Mouse (Mus musculus): ENCODE data around the gene Mrpl39. TPM values are rescaled to one million over a fixed set of nuclear protein-coding genes. Genes with fewer than 3 reads are reported as not detected.

Mrpl39 gene
- total RNA-seq, 2 experiments from 2014 or later: 4.2 to 11.6 TPM

GRCm38 (mm10) chr16:84745721-84746306 is 10.3 kb upstream of the Mrpl39 start:
- ATAC-seq (replicated peaks; ENCODE audit: low FRiP score, poor library complexity, severe bottlenecking): no peak

- no peak for ATAC-seq (replicated peaks; ENCODE audit: low FRiP score, poor library complexity, severe bottlenecking)
Observed at GRCm38 (mm10) chr16:84744703-84745490, 9.4 kb upstream of the Mrpl39 start.

- no peak for ATAC-seq (replicated peaks; ENCODE audit: low FRiP score, poor library complexity, severe bottlenecking)
Observed at GRCm38 (mm10) chr16:84737358-84737757, 1.8 kb upstream of the Mrpl39 start.

DNA sequence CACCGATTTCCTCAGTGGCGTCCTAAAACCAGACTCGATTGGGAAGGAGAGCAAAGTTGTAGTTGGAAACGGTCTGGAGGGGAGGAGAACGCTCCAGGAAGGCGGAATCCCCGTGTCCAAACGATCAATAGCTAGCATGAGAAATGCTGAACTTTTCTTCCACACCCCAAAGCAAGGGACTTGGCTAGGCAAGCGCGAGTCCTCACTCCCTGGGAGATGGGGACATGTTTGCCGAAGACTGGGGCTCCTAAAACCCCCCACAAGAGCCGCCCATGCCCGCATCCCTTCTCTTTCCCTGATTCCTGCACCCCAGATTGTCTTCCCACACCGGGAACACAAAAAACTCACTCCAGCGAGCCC is 756 bp downstream of the Mrpl39 start:
- ATAC-seq (replicated peaks; ENCODE audit: low FRiP score, poor library complexity, severe bottlenecking): peak; percentile 47

DNA sequence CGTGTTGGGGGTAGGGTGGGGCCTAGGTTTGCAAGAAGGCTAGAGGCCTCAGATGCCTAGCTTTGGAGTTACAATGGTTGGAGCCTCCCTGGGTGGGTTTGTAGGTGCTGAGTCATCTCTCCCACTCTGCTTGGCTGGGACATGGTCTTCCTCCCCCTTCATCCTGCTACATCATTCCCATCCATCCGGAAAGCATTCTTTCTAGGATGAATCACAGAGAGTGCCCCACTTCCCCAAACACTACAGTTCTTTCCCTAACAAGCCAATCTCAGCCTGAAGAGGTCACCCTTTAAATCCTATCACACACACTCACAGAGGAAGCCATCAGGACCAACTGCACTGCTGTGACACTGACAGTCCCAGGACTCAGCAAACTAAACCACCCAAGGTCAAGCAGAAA is 14.9 kb downstream of the Mrpl39 start:
- no peak for ATAC-seq (replicated peaks; ENCODE audit: low FRiP score, poor library complexity, severe bottlenecking)

DNA sequence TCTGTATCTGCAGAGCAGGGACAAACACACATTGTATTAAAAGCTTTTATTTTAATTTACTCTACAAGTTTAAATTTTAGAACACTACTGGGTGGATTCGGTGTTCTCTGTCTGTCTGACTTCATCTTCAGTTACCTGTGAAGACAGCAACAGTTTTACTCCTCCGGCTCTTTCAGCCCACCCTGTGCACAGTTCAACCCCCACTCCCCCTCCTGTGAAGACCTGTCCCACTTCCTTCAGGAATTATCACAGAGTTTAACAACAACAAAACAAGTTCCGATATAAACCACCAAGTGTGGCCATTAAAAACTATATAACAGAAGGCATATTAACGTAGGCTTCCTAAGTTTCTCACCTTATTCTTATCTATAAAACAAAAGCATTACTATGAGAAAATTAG is 17.3 kb downstream of the Mrpl39 start:
- ATAC-seq (replicated peaks; ENCODE audit: low FRiP score, poor library complexity, severe bottlenecking): no peak

DNA sequence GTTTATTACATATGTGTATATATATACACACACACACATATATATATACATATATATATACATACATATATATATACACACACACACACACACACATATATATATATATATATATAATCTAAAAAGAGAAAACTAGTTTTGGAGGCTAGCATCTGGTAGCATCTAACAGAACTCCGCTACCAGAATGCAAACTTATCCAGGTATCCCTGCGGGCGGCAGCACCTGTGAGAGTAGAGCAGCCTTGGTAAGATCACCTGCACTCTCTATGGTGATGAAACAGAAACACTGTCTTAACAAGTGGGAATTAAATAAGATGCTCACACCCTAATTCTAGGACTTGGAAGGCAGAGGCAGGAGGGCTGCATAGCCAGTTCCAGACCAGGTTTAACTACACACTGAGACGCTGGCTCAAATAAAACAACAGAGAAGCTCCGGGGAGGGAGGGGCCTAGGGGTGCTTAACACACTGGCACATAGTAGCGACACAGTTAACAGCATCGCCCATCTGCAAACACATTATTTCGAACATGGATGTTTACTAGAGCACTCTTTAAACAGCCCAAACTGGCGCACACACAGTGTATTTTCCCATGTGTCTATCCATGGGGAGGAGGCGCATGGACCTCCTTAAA is 17.8 kb downstream of the Mrpl39 start:
- no peak for ATAC-seq (replicated peaks; ENCODE audit: low FRiP score, poor library complexity, severe bottlenecking)

DNA sequence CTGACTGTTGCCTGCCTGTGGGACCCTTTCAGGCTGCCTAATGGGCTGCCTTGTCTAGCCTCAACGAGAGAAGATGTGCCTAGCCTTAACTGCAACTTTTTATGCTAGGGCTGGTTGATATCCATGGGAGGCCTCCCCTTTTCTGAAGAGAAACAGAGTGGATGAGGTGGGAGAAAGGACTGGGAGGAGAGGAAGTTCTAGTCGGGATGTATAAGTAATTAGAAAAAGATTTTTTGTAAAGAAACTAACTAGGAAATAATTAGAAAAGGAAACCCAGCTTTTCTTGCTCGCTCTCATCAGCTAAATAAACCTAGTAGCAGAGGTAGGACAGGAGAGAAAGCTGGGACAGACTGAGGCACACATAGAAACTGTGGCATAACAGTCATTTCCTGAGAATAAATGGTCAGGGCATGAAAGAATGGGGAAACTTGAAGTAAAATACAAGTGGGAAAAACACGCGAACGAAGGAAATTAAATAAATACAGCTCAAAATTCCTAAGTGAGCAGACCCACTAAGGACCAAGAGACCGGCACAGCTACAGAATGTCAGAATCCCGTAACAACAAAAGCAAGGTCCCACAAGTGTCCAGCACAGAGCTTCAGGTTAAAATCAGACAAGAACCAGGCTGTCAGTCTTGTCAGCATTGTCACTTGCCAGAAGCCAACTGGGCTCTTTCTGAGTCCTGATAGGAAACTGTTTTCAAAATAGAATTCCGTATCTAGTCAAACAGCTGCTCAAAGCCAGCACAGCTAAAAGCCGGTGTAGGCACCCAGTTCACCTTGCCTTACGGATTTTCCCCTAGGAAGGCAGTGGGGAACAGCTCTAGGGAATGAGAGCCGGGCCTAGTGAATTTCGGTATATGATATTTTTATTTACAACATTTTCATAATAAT is 18.6 kb downstream of the Mrpl39 start:
- ATAC-seq (replicated peaks; ENCODE audit: low FRiP score, poor library complexity, severe bottlenecking): no peak

GRCm38 (mm10) chr16:84716197-84716596 is 19.3 kb downstream of the Mrpl39 start:
- no peak for ATAC-seq (replicated peaks; ENCODE audit: low FRiP score, poor library complexity, severe bottlenecking)

- ATAC-seq (replicated peaks; ENCODE audit: low FRiP score, poor library complexity, severe bottlenecking): no peak
Observed at GRCm38 (mm10) chr16:84714978-84715377, 20.6 kb downstream of the Mrpl39 start.

DNA sequence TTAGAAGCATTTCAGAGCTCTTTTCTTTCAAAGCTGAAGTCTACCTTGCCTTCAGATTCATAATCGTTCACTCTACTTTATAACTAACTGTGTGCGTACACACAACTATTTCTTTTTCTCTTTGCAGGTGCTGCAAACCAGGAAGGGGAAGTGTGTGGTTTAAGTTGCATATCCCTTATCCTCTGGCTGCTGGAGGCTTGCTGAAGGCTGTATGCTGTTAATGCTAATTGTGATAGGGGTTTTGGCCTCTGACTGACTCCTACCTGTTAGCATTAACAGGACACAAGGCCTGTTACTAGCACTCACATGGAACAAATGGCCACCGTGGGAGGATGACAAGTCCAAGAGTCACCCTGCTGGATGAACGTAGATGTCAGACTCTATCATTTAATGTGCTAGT is 21.6 kb downstream of the Mrpl39 start:
- ATAC-seq (replicated peaks; ENCODE audit: low FRiP score, poor library complexity, severe bottlenecking): no peak

DNA sequence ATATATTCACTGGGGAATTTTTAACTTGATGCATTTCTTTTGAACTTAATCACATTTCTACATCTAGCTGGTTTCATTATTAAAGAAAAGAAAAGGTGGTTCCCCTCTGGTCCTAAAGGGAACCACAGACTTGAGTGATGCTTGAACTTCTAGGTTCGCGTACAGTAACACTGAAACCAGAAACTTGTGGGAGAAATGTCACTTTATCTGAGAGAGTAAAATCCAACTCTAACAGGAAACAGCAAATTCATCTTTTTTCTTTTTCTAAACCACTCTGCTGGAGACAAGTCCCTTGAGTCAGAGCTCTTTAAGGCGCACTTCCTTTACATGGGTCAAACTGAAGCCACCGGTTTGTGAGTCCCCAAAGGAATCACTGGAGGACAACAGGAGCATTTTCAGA is 22.4 kb downstream of the Mrpl39 start:
- no peak for ATAC-seq (replicated peaks; ENCODE audit: low FRiP score, poor library complexity, severe bottlenecking)

- ATAC-seq (replicated peaks; ENCODE audit: low FRiP score, poor library complexity, severe bottlenecking): no peak
Observed at GRCm38 (mm10) chr16:84708649-84709048, 26.9 kb downstream of the Mrpl39 start.

DNA sequence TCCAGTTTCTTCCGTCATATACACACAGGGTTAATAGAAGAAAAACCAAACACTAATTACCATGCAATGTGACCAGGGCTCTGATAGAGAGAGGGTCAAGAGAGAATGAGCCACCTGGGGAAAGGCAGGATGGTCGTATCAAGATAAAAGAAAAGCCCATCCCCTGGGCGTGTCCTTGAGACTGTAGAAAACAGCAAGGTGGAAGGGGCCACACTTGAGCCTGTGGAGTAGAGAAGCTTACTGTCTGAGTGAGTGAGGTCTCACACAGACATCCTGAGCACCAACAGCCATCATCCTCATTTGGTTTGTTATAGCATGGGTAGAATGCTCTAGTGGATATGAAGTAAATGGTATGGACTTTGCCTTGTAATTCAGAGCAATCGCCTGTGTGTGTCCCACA is 27.7 kb downstream of the Mrpl39 start:
- ATAC-seq (replicated peaks; ENCODE audit: low FRiP score, poor library complexity, severe bottlenecking): no peak

GRCm38 (mm10) chr16:84706571-84706970 is 29.0 kb downstream of the Mrpl39 start:
- no peak for ATAC-seq (replicated peaks; ENCODE audit: low FRiP score, poor library complexity, severe bottlenecking)

DNA sequence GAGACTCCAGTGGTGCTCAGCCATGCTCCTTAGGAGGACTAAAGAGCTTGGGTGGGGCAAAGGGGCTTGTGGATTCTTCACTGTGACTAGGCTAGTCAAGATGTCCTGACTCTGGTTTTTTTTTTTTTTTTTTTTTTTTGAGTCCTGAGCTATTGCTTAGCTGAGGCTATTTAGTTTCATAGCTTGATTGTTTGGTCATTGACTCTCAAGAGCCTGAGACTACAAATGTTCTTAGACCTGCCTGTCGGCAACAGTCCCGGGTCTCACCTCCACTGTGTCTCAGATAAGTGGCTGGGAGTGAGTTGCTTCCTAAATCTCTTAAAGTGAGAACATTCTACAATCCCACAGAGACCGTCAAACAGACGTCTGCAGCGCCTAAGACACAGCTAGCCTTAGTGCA is 30.0 kb downstream of the Mrpl39 start:
- no peak for ATAC-seq (replicated peaks; ENCODE audit: low FRiP score, poor library complexity, severe bottlenecking)

DNA sequence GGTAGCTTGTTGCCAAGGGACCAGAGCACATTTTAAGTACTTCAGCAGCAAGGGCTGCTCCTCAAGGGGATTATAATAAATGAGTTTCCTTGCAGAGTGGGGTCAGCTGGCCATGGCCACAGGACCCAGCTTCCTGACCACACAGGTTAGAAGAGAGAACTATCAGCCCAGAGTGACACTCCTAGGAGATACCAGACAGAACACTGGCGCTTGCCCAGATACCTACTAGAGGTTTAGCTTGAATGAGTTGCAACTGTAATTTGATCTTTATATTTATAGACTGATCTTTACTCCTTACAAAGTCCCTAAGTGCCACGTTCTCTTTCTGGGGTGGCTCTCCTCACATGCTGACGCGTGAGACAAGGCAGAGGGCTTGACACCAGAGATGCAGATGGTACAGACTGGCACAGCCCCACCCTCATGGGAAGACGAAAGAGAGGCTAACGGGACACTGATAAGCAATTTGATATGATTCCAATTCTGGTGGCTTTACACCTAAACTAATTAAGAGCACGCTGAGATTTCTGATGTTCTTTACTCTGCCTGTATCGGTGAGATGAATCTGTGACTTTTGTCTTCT is 30.8 kb downstream of the Mrpl39 start:
- ATAC-seq (replicated peaks; ENCODE audit: low FRiP score, poor library complexity, severe bottlenecking): no peak

DNA sequence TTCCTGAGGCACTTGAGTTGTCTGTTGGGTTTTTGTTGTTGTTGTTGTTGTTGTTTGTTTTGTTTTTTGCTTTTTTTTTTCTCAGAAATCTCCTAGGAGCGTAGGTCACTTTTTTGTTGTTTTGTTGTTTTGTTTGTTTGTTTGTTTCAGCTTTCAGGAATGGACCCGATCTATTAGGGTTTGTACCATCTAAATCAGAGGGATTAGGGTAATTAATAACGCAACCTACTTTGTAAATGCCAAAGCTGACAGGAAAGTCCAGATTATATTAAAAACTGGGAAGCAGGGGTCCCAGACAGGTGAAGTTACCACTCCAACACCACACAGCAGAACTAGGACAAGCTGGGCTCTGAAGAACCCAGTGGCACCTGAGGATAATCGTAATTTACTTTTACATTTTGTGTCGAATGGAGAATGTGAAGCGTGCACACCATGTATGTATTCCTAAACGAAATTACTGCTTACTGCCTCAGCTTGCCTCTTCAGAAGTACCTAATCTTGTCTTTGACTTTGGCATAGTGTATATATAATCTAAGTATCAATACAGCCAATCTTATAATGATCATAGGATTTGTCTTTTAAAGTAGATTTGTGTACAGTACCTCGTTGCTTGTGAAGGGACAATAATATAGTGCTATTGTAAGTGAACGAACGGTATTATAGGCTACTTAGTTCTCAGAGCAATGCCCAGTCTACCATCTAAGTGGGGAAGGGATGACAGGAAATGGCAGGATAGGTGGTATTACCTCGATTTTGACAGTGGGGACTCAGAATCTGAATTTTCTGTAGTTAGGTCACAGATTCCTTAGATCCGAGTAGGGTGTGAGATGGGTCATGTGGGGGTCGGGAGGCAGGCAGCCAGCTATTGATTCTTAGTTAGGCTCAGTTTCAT is 31.5 kb downstream of the Mrpl39 start:
- no peak for ATAC-seq (replicated peaks; ENCODE audit: low FRiP score, poor library complexity, severe bottlenecking)

- no peak for ATAC-seq (replicated peaks; ENCODE audit: low FRiP score, poor library complexity, severe bottlenecking)
Observed at GRCm38 (mm10) chr16:84703129-84703768, 32.3 kb downstream of the Mrpl39 start.

All from erythroid progenitor cell, adult 5-6 weeks (primary cell).